Mouse (Mus musculus) cerebellum, adult 9-10 months (tissue): ENCODE data around the gene Kif4.

Experiments
- DNase-seq: peaks from one replicate; pipeline ENCODE4 v3.0.0; 2022

Gene Kif4

GRCm38 (mm10) chrX:100734359-100734758, 108.8 kb downstream of the Kif4 start:
- DNase-seq: no peak

- DNase-seq: peak; percentile 67
These were observed 113.4 kb downstream of the Kif4 start for GRCm38 (mm10) chrX:100738918-100739317.

GRCm38 (mm10) chrX:100739443-100739842, 113.9 kb downstream of the Kif4 start:
- DNase-seq: no peak

GRCm38 (mm10) chrX:100740785-100741184, 115.2 kb downstream of the Kif4 start:
- DNase-seq: no peak

GRCm38 (mm10) chrX:100741940-100742339, 116.4 kb downstream of the Kif4 start:
- peak; percentile 64 for DNase-seq

GRCm38 (mm10) chrX:100765855-100766254, 140.3 kb downstream of the Kif4 start:
- DNase-seq: no peak

GRCm38 (mm10) chrX:100767181-100767884, 141.8 kb downstream of the Kif4 start, which contains the start of gene Dlg3:
Gene Dlg3, plus strand, starts transcription at chrX:100767722.
- DNase-seq: peak; percentile 79

- peak; percentile 47 for DNase-seq
These were observed 142.5 kb downstream of the Kif4 start for GRCm38 (mm10) chrX:100767885-100768626.

- no peak for DNase-seq
These were observed 143.7 kb downstream of the Kif4 start for GRCm38 (mm10) chrX:100769281-100769680.

- peak; percentile 39 for DNase-seq
These were observed 148.8 kb downstream of the Kif4 start for GRCm38 (mm10) chrX:100774341-100774811.

- no peak for DNase-seq
These were observed 149.9 kb downstream of the Kif4 start for GRCm38 (mm10) chrX:100775405-100775804.

GRCm38 (mm10) chrX:100776494-100776893, 151.0 kb downstream of the Kif4 start:
- DNase-seq: peak; percentile 75
